Mouse (Mus musculus) liver, embryonic 16.5 days (tissue): Measurements from ENCODE around the gene Rpgrip1l. TPM values are rescaled to one million over a fixed set of nuclear protein-coding genes. Genes with fewer than 3 reads are reported as not detected.
A peak's percentile ranks its signal among the peaks of the same experiment; 100 is the strongest.

Source experiments
- ATAC-seq: fragments of 200-750 bp; cut with Nextera tagmentation; 2 replicates; pipeline ENCODE4 v1.8.0; 2017; ENCODE audit warnings: low read depth, mild to moderate bottlenecking, moderate number of reproducible peaks, moderate library complexity
- H3K27ac ChIP-seq: fragments of 300-500 bp; sonication (generic); 2 replicates; pipeline ENCODE4 v1.5.1; 2014; ENCODE audit warnings: mild to moderate bottlenecking, low read length
- H3K27me3 ChIP-seq: fragments of 300-500 bp; sonication (generic); 2 replicates; pipeline ENCODE4 v1.6.1; 2014; ENCODE audit warnings: low read depth, low read length, mixed read lengths; ENCODE audit not compliant: control insufficient read depth, insufficient read depth
- H3K36me3 ChIP-seq: fragments of 300-500 bp; sonication (generic); 2 replicates; pipeline ENCODE4 v1.6.1; 2014; ENCODE audit warnings: mild to moderate bottlenecking; ENCODE audit not compliant: control insufficient read depth, insufficient read depth
- H3K4me1 ChIP-seq: fragments of 300-500 bp; sonication (generic); 2 replicates; pipeline ENCODE4 v1.6.1; 2014; ENCODE audit warnings: low read depth, low read length, mixed read lengths; ENCODE audit not compliant: control insufficient read depth
- H3K4me2 ChIP-seq: fragments of 300-500 bp; sonication (generic); 2 replicates; pipeline ENCODE4 v1.6.1; 2014; ENCODE audit warnings: low read depth, low read length, mixed read lengths
- H3K4me3 ChIP-seq: fragments of 300-500 bp; sonication (generic); 2 replicates; pipeline ENCODE4 v1.5.1; 2014; ENCODE audit warnings: low read depth, mild to moderate bottlenecking, low read length
- H3K9ac ChIP-seq: fragments of 300-500 bp; sonication (generic); 2 replicates; pipeline ENCODE4 v1.6.1; 2014; ENCODE audit warnings: low read depth, low read length
- H3K9me3 ChIP-seq: fragments of 300-500 bp; sonication (generic); replicated peaks from 2 replicates; pipeline ENCODE4 v1.6.1; 2016; ENCODE audit warnings: low read length; ENCODE audit not compliant: control insufficient read depth
- WGBS: fragments of 180-500 bp; shearing (Covaris S2); extraction: QIAGEN DNeasy Blood & Tissue Kit; methylation state at CpG from one replicate; pipeline ENCODE4 v1.1.7; 2014; ENCODE audit not compliant: insufficient replicate concordance; 5-methylcytosine and 5-hydroxymethylcytosine counted together
- polyA plus RNA-seq: library from polyadenylated mRNA; unstranded; fragments of >200 nt; fragmentation: Nextera tagmentation; extraction: Ambion mirVana; gene quantifications from 2 replicates; pipeline ENCODE4 v1.2.1, GENCODE M21; 2015

Gene Rpgrip1l
- polyA plus RNA-seq, 1 experiment from 2014 or later = 2.0 TPM

- Histone ChIP-seq H3K36me3 (no peaks in the 10 kb centered on the region), H3K4me3 (no peak overlapping the region), H3K9me3 (no peaks in the 10 kb centered on the region), H3K9ac (no peak overlapping the region), H3K4me2 (no peak overlapping the region), H3K27ac (no peak overlapping the region), H3K27me3 (no peaks in the 10 kb centered on the region; the same call in 1 of the 2 replicates), H3K4me1 (no peaks in the 10 kb centered on the region)
- no peak for ATAC-seq
- WGBS = 49% methylated on average over 2 of the region's 2 CpGs
Measured at GRCm38 (mm10) chr8:91194081-91194480, 119.0 kb downstream of the Rpgrip1l start.

- Histone ChIP-seq H3K4me2 (no peak overlapping the region), H3K27me3 (no peaks in the 10 kb centered on the region; the same call in 1 of the 2 replicates), H3K4me3 (no peak overlapping the region), H3K9me3 (no peaks in the 10 kb centered on the region), H3K27ac (no peak overlapping the region), H3K36me3 (no peaks in the 10 kb centered on the region), H3K9ac (no peak overlapping the region), H3K4me1 (no peaks in the 10 kb centered on the region)
- WGBS = 59% methylated on average over 5 of the region's 5 CpGs
- no peak for ATAC-seq
Measured at GRCm38 (mm10) chr8:91192941-91193340, 120.1 kb downstream of the Rpgrip1l start.

- H3K4me3 ChIP-seq = no peak overlapping the region
- H3K4me2 ChIP-seq = no peak overlapping the region
- 6% methylated on average over 17 of the region's 17 CpGs for WGBS
- H3K36me3 ChIP-seq = no peaks in the 10 kb centered on the region
- peak; percentile 51; the same call in 1 of the 2 replicates for ATAC-seq
- H3K27ac ChIP-seq = no peak overlapping the region
- H3K9ac ChIP-seq = no peak overlapping the region
- H3K4me1 ChIP-seq = no peaks in the 10 kb centered on the region
- H3K27me3 ChIP-seq = no peaks in the 10 kb centered on the region; the same call in 1 of the 2 replicates
- H3K9me3 ChIP-seq = no peaks in the 10 kb centered on the region
Measured at GRCm38 (mm10) chr8:91190816-91191340, 122.2 kb downstream of the Rpgrip1l start.

- no peaks in the 10 kb centered on the region for H3K9me3 ChIP-seq
- no peaks in the 10 kb centered on the region for H3K36me3 ChIP-seq
- no peak overlapping the region for H3K4me3 ChIP-seq
- no peaks in the 10 kb centered on the region; the same call in 1 of the 2 replicates for H3K27me3 ChIP-seq
- no peak overlapping the region for H3K4me2 ChIP-seq
- no peak overlapping the region for H3K27ac ChIP-seq
- no peak for ATAC-seq
- no peak overlapping the region for H3K9ac ChIP-seq
- WGBS = 61% methylated on average over 10 of the region's 11 CpGs
- H3K4me1 ChIP-seq = no peaks in the 10 kb centered on the region
Measured at GRCm38 (mm10) chr8:91188152-91188551, 124.9 kb downstream of the Rpgrip1l start.

GRCm38 (mm10) chr8:91186372-91186771, 126.7 kb downstream of the Rpgrip1l start:
- Histone ChIP-seq H3K4me2 (no peak overlapping the region), H3K4me3 (no peak overlapping the region), H3K9me3 (no peaks in the 10 kb centered on the region), H3K9ac (no peak overlapping the region), H3K27me3 (no peaks in the 10 kb centered on the region; the same call in 1 of the 2 replicates), H3K27ac (no peak overlapping the region), H3K36me3 (no peaks in the 10 kb centered on the region), H3K4me1 (no peaks in the 10 kb centered on the region)
- ATAC-seq = no peak
- WGBS = 61% methylated on average over 12 of the region's 12 CpGs

- 13% methylated on average over 1 of the region's 1 CpGs for WGBS
- Histone ChIP-seq H3K4me2 (no peak overlapping the region), H3K36me3 (no peaks in the 10 kb centered on the region), H3K9ac (no peak overlapping the region), H3K27ac (no peak overlapping the region), H3K4me1 (no peaks in the 10 kb centered on the region), H3K9me3 (no peaks in the 10 kb centered on the region), H3K4me3 (no peak overlapping the region), H3K27me3 (no peaks in the 10 kb centered on the region)
- ATAC-seq = no peak
Measured at GRCm38 (mm10) chr8:91177708-91178107, 135.4 kb downstream of the Rpgrip1l start.

GRCm38 (mm10) chr8:91176176-91176575, 136.9 kb downstream of the Rpgrip1l start:
- no peak for ATAC-seq
- 45% methylated on average over 14 of the region's 14 CpGs for WGBS
- no peaks in the 10 kb centered on the region for H3K9me3 ChIP-seq
- H3K9ac ChIP-seq = no peak overlapping the region
- no peaks in the 10 kb centered on the region for H3K27me3 ChIP-seq
- no peak overlapping the region for H3K4me2 ChIP-seq
- no peak overlapping the region for H3K4me3 ChIP-seq
- no peak overlapping the region for H3K27ac ChIP-seq
- no peaks in the 10 kb centered on the region for H3K4me1 ChIP-seq
- no peaks in the 10 kb centered on the region for H3K36me3 ChIP-seq

GRCm38 (mm10) chr8:91171605-91172004, 141.5 kb downstream of the Rpgrip1l start:
- WGBS = 80% methylated on average over 13 of the region's 13 CpGs
- Histone ChIP-seq H3K4me3 (no peak overlapping the region), H3K9me3 (no peaks in the 10 kb centered on the region), H3K27me3 (no peaks in the 10 kb centered on the region), H3K36me3 (no peaks in the 10 kb centered on the region), H3K27ac (no peak overlapping the region), H3K4me2 (no peak overlapping the region), H3K4me1 (no peaks in the 10 kb centered on the region), H3K9ac (no peak overlapping the region)
- no peak for ATAC-seq

- Histone ChIP-seq H3K27me3 (no peaks in the 10 kb centered on the region), H3K9me3 (no peaks in the 10 kb centered on the region), H3K36me3 (no peaks in the 10 kb centered on the region), H3K4me3 (no peak overlapping the region), H3K27ac (no peak overlapping the region), H3K9ac (no peak overlapping the region), H3K4me2 (no peak overlapping the region), H3K4me1 (no peaks in the 10 kb centered on the region)
- no peak for ATAC-seq
- WGBS = 67% methylated on average over 14 of the region's 14 CpGs
Measured at GRCm38 (mm10) chr8:91170914-91171313, 142.1 kb downstream of the Rpgrip1l start.
